Mouse (Mus musculus) retina, postnatal 7 days (tissue): ENCODE results near the gene Krt18.

Experiments
- DNase-seq: peaks from one replicate; pipeline ENCODE4 v3.0.0-alpha.2; 2012; ENCODE audit warnings: low read depth, low spot score

Gene Krt18

DNA sequence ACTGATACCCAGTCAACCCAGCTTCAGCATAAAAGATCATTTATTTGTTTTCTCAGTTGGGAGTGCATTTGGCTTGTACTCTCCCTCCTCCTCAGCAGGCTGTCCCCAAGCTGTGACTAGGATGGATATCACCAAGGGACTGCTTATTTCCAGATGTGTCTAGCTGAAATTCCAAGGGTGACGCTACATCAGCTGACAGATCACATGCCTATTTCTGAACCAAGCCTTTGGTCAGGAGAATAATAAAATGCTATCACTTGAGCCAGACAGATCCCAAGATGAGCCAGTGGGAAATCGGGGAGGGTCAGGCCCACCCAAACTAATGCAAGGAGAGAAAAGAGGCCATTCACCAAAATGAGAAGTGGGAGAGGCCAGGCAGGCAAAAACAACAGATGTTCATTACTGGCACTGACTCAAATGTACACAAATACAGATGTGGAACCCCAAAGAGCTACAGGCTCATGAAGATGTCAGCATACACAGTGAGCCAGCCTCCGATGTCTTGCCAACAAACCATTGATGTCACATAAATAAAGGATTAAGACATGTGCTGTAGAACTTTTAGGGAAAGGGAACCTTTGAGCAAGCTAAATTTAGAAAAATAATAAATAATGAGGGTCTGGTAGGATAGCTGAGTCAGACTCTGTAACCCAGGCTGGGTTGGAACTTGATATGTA lies 17.3 kb upstream of the Krt18 start:
- no peak for DNase-seq

DNA sequence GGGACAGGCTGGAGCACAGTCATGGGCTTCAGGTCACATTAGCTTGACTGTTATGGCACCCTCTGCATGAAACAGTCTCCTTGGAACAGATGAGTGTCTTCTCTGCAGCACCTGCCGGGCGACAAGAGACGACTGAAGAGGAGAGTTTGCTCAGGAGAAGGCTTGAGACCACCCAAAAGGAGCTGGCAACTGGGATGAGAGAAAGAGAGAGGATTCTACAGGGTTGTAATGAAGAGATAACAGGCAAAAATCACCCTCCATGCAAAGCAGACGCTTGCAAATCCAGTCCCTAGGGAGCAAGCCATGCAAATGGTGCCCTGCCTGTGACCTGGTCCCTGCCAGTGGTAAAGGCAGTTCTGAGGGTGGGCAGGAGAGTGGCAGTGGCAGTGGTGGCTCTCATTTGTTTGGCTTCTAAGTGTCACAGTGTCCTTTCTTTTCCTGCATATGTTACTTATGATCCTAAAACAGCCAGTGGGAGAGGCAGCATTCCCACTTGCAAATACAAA lies 15.7 kb upstream of the Krt18 start:
- no peak for DNase-seq

DNA sequence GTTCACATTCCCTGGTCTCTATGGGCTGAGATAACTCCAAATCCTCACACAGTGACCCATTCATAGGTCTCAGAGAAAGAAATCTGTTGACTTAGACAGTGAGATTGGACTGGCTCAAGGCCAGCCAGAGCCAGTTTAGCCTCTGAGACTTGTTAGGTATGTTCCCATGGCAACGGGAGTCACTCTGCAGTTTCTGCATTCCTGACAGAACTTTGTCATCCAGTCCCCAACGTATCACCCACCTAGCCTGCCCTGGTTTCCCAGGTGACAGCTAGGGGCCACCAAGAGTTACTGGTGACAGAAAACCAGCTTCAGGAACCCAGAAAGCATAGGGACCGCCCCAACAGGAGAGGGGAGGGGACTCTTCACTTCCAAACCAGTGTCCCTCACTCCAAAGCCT lies 14.3 kb upstream of the Krt18 start:
- no peak for DNase-seq

DNA sequence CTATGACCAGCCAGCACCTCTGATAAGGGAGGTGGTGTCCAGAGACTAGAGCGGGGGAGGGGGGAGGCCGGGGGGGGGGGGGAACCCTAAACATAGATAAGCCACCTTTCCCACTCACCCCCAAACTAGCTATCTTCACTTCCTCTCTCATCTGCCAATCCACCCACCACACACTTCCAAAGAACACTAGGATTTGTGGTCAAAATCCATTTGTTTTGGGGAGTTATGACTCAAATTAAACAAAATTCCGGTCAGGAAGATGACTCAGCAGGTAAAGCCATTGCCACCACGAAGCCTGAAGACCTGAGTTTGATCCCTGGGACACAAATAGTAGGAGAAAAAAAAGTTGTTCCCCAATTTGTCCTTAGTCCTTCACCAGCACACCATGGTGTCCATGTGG lies 13.1 kb upstream of the Krt18 start:
- no peak for DNase-seq

DNA sequence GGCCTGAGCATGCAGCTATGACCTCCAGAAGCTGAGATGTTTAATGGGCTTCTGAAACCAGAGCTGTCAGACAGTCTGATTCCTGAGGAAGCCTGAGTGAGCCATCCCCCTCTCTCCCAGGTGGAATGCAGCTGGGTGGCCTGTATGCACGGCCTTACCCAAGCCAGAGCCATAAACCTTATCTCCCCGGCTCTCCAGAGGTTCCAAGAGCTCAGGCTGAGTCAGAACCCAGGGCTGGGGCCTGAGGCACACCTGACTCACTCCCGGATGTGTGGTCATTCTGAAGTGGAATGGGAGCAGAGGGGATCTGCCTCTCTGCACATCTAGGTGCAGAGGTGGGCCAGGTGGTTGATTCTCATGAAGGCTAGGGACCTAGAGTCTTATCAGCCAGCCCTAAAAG lies 11.9 kb upstream of the Krt18 start:
- no peak for DNase-seq

DNA sequence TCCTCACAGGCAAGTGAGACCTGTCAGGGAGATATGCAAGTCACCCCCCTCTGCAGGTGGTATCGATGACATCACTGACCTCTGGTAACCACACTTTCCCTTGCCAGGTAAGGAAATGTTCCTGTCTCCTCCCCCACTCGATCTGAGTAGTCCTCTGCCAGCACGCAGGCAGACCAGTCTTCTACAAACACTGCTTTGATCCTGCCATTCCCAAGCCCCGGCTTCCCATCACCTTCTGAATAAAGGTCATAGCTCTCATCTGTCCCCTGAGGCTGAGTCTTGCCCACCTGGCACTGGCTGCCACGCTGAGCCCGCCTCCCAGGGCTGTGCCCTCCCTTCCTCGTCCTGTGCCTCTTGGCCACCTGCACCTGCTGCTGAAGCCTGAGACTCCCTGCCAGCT lies 11.2 kb upstream of the Krt18 start:
- no peak for DNase-seq

DNA sequence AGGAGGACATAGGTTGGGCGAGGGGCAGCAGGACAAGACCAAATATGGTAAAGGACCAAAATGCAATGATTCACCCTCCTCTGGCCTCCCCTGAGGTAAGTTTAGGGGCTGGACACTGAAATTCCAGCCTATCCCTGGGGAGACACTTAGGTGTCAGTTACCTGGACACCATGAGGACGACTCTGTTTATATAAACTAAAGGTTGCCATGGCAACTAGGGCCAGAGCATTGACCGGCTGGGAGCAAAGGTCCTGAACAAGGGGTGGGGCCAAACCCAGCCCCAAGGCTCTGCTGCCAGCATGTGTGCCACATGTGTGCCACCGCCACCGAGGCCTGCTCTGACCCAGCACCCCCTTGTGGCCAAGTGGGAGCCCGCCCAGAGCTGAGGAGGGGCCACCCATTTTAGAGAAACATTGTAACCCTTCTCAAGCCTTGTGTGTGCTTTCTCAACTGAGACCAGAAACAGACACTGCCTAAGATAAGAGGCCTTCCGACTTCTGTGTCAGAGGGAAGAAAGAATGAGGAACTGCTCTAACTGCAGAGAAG lies 10.0 kb upstream of the Krt18 start:
- no peak for DNase-seq

DNA sequence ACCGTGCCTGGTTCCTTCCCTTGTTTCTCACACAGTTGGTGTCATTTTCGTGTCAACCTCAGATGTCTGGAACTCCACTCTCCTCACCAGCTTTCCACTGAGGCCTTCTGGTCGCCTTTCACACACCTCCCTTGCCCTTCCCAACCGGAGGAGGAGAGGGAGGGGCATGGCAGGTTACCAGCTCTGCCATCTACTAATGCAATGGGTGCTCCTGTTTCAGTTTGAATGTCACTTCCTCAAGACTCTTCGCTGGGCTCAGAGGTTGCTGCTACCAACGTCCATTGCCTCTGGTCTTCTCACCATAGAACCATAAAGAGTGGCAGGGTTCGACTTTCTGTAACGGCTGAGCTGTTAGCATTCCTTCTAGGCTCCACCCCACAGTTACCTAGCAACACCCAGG lies 5.5 kb upstream of the Krt18 start:
- DNase-seq = no peak

DNA sequence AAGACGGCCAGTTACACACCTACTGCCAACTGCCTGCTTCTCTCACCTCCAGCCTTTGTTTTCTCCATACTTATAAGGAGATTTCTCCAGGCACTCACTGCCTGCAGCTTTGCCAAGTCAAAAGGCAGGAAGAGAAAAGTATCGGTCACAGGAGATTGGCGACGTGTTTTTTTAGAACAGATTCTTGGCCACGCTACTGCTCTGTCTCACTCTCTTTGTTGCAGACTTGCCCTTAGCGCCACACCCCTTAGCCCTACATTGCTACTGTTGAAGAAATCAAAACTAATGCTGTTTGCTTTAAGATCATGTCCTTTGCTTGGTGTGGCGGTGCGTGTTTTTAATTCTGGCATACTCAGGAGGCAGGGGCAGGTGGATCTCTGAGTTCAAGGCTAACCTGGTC lies 4.1 kb upstream of the Krt18 start:
- no peak for DNase-seq

DNA sequence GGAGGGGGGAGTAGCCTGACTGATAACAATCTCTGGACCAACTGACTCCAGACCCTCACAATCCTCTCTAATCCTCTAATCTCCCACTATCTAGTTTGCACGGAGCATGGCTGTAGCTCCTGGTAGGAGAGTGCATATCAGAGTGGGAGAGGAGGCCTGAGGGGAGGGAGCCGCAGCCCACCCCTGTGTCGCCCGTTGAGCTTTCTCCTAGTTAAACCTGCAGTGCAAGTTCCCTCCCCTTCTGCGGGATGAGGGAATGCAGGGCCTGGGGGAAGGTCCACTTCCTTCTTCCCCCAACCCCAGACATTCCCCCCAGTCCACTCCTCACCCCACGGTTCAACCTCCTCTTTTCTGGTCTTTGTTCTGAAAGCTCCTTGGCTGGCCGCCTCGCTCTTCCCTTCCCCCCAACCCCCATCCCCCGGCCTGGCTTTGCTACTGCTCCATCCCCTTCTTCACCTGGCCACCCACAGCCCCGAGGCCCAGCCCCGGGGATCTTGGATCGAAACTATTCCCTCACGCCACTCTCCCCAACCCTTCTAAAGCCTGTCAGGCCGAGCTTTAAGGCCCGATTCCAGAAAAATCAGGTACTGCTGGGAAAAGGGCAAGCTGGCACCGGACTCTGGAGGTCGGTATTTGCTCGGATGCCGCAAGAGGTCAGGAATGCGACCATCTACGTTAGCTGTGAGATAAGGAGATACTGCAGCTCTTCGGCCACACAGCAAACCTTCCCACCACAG lies 2.7 kb upstream of the Krt18 start:
- no peak for DNase-seq

DNA sequence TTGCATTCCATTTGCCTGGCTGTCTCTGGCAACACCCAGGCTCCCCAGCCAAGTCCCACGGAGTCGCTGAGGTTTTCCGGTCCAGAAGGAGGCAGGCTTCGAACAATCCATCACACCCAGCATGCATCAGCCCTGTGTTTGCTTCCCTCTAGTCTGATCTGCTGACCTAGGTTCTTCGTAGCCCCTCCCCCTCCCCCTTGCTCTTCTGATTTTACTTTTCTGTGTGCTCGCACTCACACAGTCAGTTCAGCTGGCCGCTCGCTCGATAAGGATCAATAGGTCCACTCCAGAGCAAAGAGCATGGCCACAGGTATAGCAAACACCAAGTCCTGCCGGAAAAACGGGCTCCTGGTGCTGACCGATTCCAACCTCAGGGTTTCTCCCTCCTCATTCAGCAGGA lies 1.6 kb upstream of the Krt18 start:
- DNase-seq = no peak

DNA sequence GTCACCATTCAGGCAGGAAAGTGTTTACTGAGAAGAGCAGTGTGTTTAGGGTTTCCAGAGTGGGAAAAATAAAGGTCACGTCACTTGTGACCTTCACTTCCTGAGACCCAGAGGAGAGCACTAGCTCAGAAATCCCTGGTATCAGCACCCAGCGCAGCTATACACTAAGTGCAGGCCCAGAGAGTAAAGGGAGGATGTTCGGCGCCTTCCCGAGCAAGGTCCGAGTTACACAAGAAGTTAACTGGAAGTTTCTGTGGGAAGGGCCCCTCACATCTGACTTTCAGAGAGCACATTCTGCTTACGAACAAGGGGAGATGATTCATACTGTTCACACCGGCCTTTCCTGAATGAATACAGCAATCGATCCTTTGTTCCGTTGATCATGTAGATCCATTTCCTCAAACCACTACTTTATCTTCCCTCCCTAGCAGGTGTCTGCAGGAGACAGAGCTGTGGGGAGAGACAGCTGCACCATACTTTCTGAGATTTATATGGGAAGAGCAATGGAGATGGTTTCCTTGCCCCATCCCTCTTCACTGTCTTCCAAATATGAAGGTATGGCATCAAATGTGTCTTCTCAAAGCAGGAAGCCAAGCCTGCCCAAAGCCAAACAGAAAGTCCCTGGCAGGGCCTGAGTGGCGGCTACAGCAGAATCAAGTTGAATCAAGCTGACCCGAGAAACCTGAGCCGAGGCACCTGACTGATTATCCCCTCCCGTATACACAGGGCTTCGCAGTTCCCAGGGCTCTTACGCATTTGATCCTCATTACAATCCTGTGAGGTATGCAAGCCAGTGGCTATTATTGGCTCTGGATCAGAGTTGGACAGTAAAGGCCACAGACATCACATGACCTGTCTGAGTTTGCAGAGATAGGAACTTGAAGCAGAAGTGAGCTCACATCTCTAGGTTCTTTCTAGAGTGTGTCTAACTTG lies 6.4 kb downstream of the Krt18 start:
- DNase-seq = no peak

DNA sequence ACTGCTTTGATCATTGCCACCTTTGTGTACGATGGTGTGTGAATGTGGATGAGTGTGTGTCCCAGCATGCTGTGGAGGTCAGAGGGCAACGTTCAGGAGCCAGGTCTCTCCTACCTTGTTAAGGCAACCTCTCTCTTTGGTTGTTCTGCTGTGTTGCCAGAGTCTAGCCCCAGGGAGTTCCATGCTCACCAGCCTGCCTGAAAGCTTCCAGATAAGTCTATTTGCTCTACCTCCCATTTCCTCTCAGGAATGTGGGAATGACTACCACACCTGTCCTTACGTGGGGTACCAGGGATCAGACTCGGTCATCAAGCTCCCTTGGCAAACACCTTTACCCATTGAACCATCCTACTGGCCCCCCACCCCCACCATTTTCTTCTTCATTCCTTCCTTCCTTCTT lies 12.3 kb downstream of the Krt18 start:
- no peak for DNase-seq

DNA sequence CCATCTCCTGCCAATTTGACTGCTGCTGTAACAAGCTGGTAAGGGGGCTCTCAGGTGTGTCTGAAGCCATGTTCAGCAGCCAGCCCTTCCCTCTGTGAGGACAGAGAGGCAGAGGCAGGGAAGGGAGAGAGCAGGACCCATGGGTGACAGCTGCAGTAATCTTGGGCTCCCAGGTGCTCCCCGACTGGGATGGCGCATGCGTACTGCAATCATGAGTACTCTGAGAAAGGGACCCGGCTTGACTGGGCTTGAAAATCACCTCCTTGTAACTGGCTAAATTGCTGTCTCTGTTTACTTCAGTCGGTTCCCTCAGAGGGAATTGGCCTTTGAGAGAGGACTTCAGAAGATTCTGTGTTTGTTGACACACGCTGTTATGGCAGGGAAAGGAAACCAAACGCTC lies 14.0 kb downstream of the Krt18 start:
- no peak for DNase-seq

DNA sequence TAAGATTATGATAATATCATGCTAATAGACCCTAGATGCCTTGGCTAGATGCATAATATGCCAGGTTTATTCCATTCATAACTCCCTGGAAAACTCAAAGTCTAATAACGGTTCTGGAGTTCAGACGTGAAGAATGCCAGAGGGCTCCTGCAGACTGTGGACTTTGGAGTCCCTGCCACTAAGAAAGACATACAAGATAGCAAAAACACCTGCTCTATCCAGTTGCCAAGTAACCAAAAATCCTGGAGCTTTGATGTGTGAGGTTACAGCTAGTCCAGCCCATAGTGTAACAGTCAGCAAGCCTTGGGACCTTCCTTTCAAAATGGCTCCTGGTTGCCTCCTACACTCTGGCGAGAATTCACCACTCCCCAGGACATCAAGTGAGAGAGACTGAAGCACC lies 16.8 kb downstream of the Krt18 start:
- no peak for DNase-seq

DNA sequence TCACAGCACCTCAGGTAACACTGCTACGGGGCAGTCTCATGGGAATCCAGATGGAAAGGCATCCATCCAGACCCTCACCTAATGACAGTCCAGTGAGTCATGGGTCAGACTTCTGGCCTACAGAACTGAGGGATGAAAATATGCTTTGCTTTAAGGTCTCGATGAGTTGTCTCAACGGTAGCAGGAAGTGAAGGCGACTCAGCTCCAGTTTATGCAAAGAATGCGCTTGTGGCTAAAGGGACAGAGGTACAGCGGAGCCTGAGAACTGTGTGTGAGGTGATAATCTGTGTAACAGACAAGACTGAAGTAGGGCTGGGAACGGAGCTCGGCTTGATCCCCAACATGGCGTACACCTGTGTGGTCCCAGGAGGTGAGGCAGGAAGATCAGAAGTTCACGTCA lies 17.7 kb downstream of the Krt18 start:
- no peak for DNase-seq

DNA sequence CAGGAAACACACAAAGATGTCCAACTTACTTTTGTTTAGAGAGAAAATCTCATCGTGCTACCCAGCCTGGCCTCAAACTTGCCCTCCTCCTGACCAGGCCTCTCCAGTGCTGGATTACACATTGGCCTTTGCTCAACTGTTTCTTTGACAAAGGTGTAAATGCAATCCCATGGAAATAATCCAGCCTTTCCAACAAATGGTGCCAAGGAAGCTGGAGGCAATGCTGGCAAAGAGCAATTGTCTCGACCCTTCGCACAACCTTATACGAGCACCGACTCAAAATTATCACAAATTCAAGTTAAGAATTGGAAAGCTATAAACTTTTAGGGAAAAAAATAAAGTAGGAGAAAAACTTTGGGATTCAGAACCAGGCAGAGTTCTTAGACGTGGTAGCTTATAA lies 20.0 kb downstream of the Krt18 start:
- DNase-seq = no peak

DNA sequence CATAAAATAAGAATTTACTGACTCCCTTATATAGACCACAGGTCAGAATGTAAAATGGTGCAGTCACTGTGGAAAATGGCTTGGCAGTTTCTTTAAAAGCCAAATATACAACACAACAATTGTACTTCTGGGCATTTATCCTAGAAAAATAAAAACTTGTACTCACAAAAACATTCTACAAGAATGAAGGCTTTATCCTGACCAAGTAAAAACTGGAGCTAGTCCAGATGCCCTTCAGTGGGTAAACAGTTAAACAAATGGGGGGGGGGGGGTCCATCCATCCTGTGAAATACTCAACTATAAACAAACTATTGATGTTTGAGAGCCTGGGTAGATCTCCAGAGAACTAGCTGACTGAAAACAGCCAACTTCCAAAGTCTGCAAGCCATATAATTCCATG lies 21.9 kb downstream of the Krt18 start:
- DNase-seq = no peak

DNA sequence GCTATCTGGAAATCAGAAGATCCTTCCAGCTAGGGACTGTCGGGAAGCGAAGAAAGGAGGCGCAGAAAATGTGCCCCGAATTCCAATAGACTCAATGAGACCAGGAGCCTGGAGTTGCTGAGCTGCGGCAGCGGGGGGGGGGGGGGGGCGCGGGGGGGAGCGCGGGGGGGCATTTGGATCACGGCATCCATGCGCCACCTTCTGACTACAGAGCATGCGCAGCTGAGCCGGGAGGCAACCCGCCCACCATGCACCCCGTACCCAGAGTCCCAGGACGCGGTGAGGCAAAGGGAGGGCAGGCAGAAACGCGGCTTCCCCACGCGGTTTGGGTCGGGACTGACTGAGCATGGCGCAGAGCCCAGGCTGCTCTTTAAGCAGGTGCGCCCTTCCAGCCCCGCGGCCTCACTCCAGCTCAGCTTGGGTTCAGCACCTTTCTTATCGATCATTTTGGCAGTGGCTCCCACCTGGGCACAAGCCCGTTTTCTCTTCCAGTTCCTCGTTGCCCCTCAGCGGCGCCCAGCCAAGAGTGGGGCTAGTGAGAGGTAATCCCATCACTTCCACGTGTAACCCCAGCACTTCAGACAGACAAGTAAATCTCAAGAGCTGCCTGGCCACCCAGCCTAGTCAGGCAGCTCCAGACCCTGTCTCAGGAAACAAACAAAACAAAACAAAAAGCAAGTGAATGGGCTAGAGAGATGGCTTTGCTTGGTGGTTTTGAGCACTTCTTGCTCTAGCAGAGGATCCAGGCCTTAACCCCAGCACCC lies 24.1 kb downstream of the Krt18 start:
- DNase-seq = no peak

DNA sequence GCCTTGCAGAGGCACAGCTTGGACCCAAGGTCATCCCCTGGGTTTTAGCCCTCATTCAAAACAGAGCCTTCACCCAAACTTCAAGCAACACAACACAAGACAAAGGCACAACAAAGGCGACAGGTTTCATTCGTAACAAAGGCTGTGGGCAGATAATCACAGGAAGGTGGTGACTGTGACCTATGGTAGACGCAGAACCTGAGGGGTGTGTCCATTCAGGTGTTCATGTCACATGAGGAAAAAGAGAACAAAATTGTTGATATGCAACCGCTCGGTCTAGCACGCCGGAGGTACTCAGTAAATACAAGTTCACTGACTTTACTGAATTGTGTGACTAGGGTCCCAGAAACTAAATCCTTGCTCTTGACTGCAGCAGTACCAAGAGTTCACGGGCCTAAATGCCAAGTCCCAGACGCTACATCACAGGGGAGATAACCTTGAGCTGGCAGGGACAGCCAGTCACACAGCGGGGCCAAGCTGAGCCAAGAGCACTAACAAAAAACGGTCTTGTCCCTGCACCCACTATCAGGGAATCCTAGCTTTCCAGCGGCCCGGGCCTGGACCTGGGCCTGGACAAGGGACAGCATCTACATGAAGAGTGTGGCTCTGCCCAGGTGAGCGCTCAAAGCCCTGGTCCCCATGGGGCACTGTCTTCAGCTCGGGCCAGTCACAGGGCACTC lies 28.7 kb downstream of the Krt18 start:
- no peak for DNase-seq
